Mouse (Mus musculus) CH12.LX (cell line): ENCODE data around the gene Golph3l. TPM values are rescaled to one million over a fixed set of nuclear protein-coding genes. Genes with fewer than 3 reads are reported as not detected.

Source experiments
- DNase-seq: peaks from one replicate; pipeline ENCODE4 v3.0.0-alpha.2; 2013; ENCODE audit errors: extremely low read depth
- H3K27ac ChIP-seq: 2 replicates; pipeline ENCODE4 v1.5.1; 2012; ENCODE audit warnings: low read depth, mild to moderate bottlenecking, control low read depth, moderate library complexity; ENCODE audit not compliant: insufficient read depth
- H3K27me3 ChIP-seq: replicated peaks from 2 replicates; pipeline ENCODE3; 2012; ENCODE audit warnings: inconsistent platforms
- H3K36me3 ChIP-seq, 2 experiments: replicated peaks in 1 of 2; 2 replicates each; pipeline versions ENCODE3 to v1.6.1; 2012; ENCODE audit warnings: inconsistent platforms in 1 of 2, low read length in 1 of 2, mild to moderate bottlenecking in 1 of 2, mixed read lengths in 1 of 2, moderate library complexity in 1 of 2; ENCODE audit not compliant: control insufficient read depth in 1 of 2, insufficient read depth in 1 of 2
- H3K4me1 ChIP-seq, 2 experiments: 2 replicates each; pipeline ENCODE4 v1.6.1; 2012; ENCODE audit warnings: inconsistent platforms in 1 of 2, moderate library complexity in 1 of 2; ENCODE audit not compliant: insufficient read depth in 2 of 2, control insufficient read depth in 1 of 2
- H3K4me2 ChIP-seq: 2 replicates; pipeline ENCODE4 v1.6.1; 2012; ENCODE audit warnings: low read depth, mild to moderate bottlenecking, control low read depth; ENCODE audit not compliant: poor library complexity, insufficient read depth, severe bottlenecking
- H3K4me3 ChIP-seq, 3 experiments: fragments of 150-350 bp in 1 of 3; sonication (generic) in 1 of 3; replicated peaks in 1 of 3; 2 replicates each; pipeline versions ENCODE3 to v1.5.1; 2011 to 2012; ENCODE audit warnings: low read depth in 2 of 3, low read length in 2 of 3, mild to moderate bottlenecking in 2 of 3, moderate library complexity in 2 of 3, control low read depth in 1 of 3, improper control_type of control experiment in 1 of 3, inconsistent platforms in 1 of 3, mixed read lengths in 1 of 3; ENCODE audit not compliant: poor library complexity in 1 of 3
- H3K79me2 ChIP-seq: replicated peaks from 2 replicates; pipeline ENCODE4 v1.6.1; 2012; ENCODE audit warnings: mild to moderate bottlenecking, moderate library complexity; ENCODE audit not compliant: control insufficient read depth, poor library complexity, insufficient read depth, severe bottlenecking; ENCODE audit errors: extremely low read depth
- H3K9ac ChIP-seq: 2 replicates; pipeline ENCODE4 v1.6.1; 2012; ENCODE audit warnings: low read depth, mild to moderate bottlenecking, control low read depth, moderate library complexity; ENCODE audit not compliant: insufficient read depth
- H3K9me3 ChIP-seq: replicated peaks from 2 replicates; pipeline ENCODE3; 2012; ENCODE audit warnings: low read length, inconsistent platforms, mixed read lengths
- BHLHE40 ChIP-seq: IDR thresholded peaks from 2 replicates; pipeline ENCODE4 v1.6.1; 2011; ENCODE audit warnings: mild to moderate bottlenecking, low read depth, low read length, improper control_type of control experiment
- CHD1 ChIP-seq: IDR thresholded peaks from 2 replicates; pipeline ENCODE4 v1.6.1; 2012; ENCODE audit warnings: low read depth, low read length, improper control_type of control experiment, inconsistent platforms
- CHD2 ChIP-seq: IDR thresholded peaks from 2 replicates; pipeline ENCODE4 v1.6.1; 2011; ENCODE audit warnings: low read length, improper control_type of control experiment
- CTCF ChIP-seq, 2 experiments: IDR thresholded peaks in 1 of 2; conservative IDR thresholded peaks in 1 of 2; 2 replicates each; pipeline ENCODE4 v1.5.1; 2011 to 2012; ENCODE audit warnings: low read depth in 2 of 2, low read length in 2 of 2, improper control_type of control experiment in 1 of 2, inconsistent platforms in 1 of 2, mild to moderate bottlenecking in 1 of 2, moderate library complexity in 1 of 2
- ELF1 ChIP-seq: IDR thresholded peaks from 2 replicates; pipeline ENCODE4 v1.6.1; 2014; ENCODE audit warnings: low read depth, mild to moderate bottlenecking, inconsistent platforms, low read length, improper control_type of control experiment
- ETS1 ChIP-seq: conservative IDR thresholded peaks from 2 replicates; pipeline ENCODE4 v1.6.1; 2012; ENCODE audit warnings: low read depth, mild to moderate bottlenecking, inconsistent platforms, low read length, improper control_type of control experiment, moderate library complexity
- GABPA ChIP-seq: IDR thresholded peaks from 2 replicates; pipeline ENCODE4 v1.6.1; 2012; ENCODE audit warnings: low read depth, low read length, improper control_type of control experiment, inconsistent platforms; ENCODE audit not compliant: insufficient replicate concordance
- HCFC1 ChIP-seq: IDR thresholded peaks from 2 replicates; pipeline ENCODE4 v1.6.1; 2012; ENCODE audit warnings: low read depth, mild to moderate bottlenecking, inconsistent platforms, low read length, improper control_type of control experiment
- JUN ChIP-seq: IDR thresholded peaks from 2 replicates; pipeline ENCODE4 v1.6.1; 2011; ENCODE audit warnings: low read depth, mild to moderate bottlenecking, low read length, improper control_type of control experiment, moderate library complexity; ENCODE audit not compliant: insufficient read depth
- JUND ChIP-seq: conservative IDR thresholded peaks from 2 replicates; pipeline ENCODE4 v1.6.1; 2011; ENCODE audit warnings: low read depth, low read length, improper control_type of control experiment
- MAFK ChIP-seq: IDR thresholded peaks from 2 replicates; pipeline ENCODE4 v1.6.1; 2011; ENCODE audit warnings: low read length, improper control_type of control experiment; ENCODE audit not compliant: insufficient replicate concordance
- MAX ChIP-seq: IDR thresholded peaks from 2 replicates; pipeline ENCODE4 v1.6.1; 2011; ENCODE audit warnings: low read length, improper control_type of control experiment
- MAZ ChIP-seq: IDR thresholded peaks from 2 replicates; pipeline ENCODE4 v1.6.1; 2012; ENCODE audit warnings: low read depth, mild to moderate bottlenecking, inconsistent platforms, low read length, improper control_type of control experiment, moderate library complexity
- MEF2A ChIP-seq: IDR thresholded peaks from 2 replicates; pipeline ENCODE4 v1.6.1; 2014; ENCODE audit warnings: low read depth, mild to moderate bottlenecking, inconsistent platforms, low read length, improper control_type of control experiment, borderline replicate concordance
- MYC ChIP-seq: IDR thresholded peaks from 2 replicates; pipeline ENCODE4 v1.6.1; 2011; ENCODE audit warnings: low read depth, mild to moderate bottlenecking, improper control_type of control experiment, low read length
- NELFE ChIP-seq: IDR thresholded peaks from 2 replicates; pipeline ENCODE4 v1.6.1; 2011; ENCODE audit warnings: low read depth, low read length, improper control_type of control experiment
- PAX5 ChIP-seq: IDR thresholded peaks from 2 replicates; pipeline ENCODE4 v1.6.1; 2012; ENCODE audit warnings: low read length, inconsistent platforms, mixed read lengths
- POLR2A ChIP-seq: IDR thresholded peaks from 2 replicates; pipeline ENCODE4 v1.6.1; 2011; ENCODE audit warnings: low read depth, mild to moderate bottlenecking, improper control_type of control experiment, low read length
- RAD21 ChIP-seq: IDR thresholded peaks from 2 replicates; pipeline ENCODE4 v1.6.1; 2011; ENCODE audit warnings: low read depth, mild to moderate bottlenecking, low read length, improper control_type of control experiment, moderate library complexity
- RCOR1 ChIP-seq: conservative IDR thresholded peaks from 2 replicates; pipeline ENCODE4 v1.6.1; 2012; ENCODE audit warnings: low read depth, mild to moderate bottlenecking, inconsistent platforms, low read length, improper control_type of control experiment
- SMC3 ChIP-seq: IDR thresholded peaks from 2 replicates; pipeline ENCODE4 v1.6.1; 2011; ENCODE audit warnings: low read depth, low read length, improper control_type of control experiment
- TBP ChIP-seq: conservative IDR thresholded peaks from 2 replicates; pipeline ENCODE4 v1.6.1; 2011; ENCODE audit warnings: low read depth, low read length, improper control_type of control experiment
- USF2 ChIP-seq: conservative IDR thresholded peaks from 2 replicates; pipeline ENCODE4 v1.6.1; 2011; ENCODE audit warnings: low read depth, low read length, improper control_type of control experiment
- ZC3H11A ChIP-seq: IDR thresholded peaks from 2 replicates; pipeline ENCODE4 v1.6.1; 2012; ENCODE audit warnings: low read depth, mild to moderate bottlenecking, inconsistent platforms, low read length, improper control_type of control experiment
- ZKSCAN1 ChIP-seq: IDR thresholded peaks from 2 replicates; pipeline ENCODE4 v1.6.1; 2012; ENCODE audit warnings: low read depth, inconsistent platforms, low read length, improper control_type of control experiment, borderline replicate concordance
- dilution Hi-C: fragments of 300-500 bp; cut with MboI; formaldehyde crosslinking; loops from 2 replicates; pipeline ENCODE4 v1.14.3; 2020; ENCODE audit warnings: low sequenced_read_pairs; ENCODE audit not compliant: extremely low pct_unique_long_range_greater_than_20kb, extremely low pct_ligation_motif_present
- in situ Hi-C: fragments of 300-500 bp; cut with MboI; formaldehyde crosslinking; loops from 3 replicates; pipeline ENCODE4 v1.14.3; 2019; ENCODE audit warnings: low sequenced_read_pairs, low pct_ligation_motif_present, low pct_unique_long_range_greater_than_20kb, mixed read lengths
- polyA plus RNA-seq: library from polyadenylated mRNA; unstranded; fragments of >175 nt; gene quantifications from 2 replicates; pipeline ENCODE4 v1.2.1, GENCODE M21; 2012; ENCODE audit warnings: low read depth; ENCODE audit not compliant: insufficient read length
- total RNA-seq, 2 experiments: library from RNA; depleted of rRNA; stranded (reverse); fragments of 300-350 nt in 1 of 2; fragments of >200 nt in 1 of 2; gene quantifications; 2 replicates each; pipeline ENCODE4 v1.2.3; 2012 to 2014

The Golph3l gene
- total and polyA plus RNA-seq, 3 experiments = 22.7 to 36.9 (median 23.4) TPM

DNA sequence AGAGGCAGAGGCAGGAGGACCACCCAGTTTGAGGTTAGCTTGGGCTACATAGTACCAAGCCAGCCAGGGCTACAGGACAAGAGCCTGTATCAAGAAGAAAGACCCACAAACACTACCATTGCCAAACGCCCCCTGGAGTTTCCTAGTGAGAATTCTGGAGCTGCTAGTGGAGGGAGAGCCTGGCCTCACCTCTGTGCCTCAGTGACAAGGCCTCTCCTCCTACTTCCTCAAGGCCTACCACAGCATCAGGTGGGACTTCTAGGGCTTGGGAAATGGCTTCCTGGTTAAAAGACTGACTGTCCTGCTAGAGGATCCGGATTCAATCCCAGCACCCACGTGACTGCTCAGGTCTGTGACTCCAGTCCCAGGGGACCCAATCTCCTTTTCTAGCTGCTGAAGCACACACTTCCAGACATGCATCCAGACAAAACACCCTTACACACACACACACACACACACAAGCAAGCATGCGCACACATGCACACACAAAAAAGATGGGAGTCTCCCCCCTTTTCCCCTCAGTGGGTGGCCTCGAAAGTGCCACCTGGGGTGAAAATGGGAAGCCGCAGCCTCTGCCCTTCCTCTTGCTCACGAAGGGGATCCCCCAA is 63.6 kb downstream of the Golph3l start (continued):
- TF ChIP-seq ETS1 = peak; percentile 85
- TF ChIP-seq TBP = no peak
- TF ChIP-seq MEF2A = peak; percentile 93
- peak; percentile 51; the same call in 1 of the 2 replicates for TF ChIP-seq MAZ
- TF ChIP-seq ZKSCAN1 = no peak
- TF ChIP-seq CTCF (conservative IDR thresholded peaks at IDR 0.05 in 1 of 2, IDR thresholded peaks at IDR 0.05 in 1 of 2; ENCODE audit: low read depth in 2 of 2, low read length in 2 of 2) = peak in 1 of 2 experiments; percentile 54; a peak in 2 of 4 replicates
- peak; percentile 71; the same call in 1 of the 2 replicates for TF ChIP-seq MAX
- TF ChIP-seq JUN = no peak
- no peak for TF ChIP-seq MAFK
- TF ChIP-seq PAX5 = no peak
- TF ChIP-seq, all 38 proteins: peak for 23

DNA sequence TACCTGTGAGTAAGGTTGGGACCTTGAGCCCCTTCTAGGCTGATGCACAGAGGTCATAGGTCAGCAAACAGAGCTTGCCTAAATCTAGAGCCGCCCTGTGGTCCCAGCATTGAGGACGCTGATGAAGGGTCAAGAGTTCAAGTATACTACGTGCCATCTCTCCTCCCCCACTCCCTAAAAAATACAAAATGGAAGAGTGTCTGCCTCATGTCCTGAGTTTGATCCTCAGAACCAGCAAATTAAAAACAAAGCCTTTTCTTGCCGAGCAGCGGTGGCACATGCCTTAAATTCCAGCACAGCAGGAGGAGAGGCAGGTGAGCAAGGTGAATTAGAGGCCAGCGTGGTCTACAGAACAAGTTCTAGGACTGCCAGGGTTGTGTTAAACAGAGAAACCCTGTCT is 64.1 kb downstream of the Golph3l start:
- TF ChIP-seq MAZ (0 out of 2 replicates have a peak, but pooled peaks have one; percentile 3), CHD2 (peak; percentile 83), CTCF (conservative IDR thresholded peaks at IDR 0.05 in 1 of 2, IDR thresholded peaks at IDR 0.05 in 1 of 2; ENCODE audit: low read depth in 2 of 2, low read length in 2 of 2) (no peak), CHD1 (no peak)
- in situ Hi-C loops (loop anchor here (10.0 kb wide), 1 partner anchor 572 kb away; the partner anchor contains the start of genes Hist2h2ac and Hist2h2be), dilution Hi-C loops (no loop called here)
- no peak overlapping the region for H3K4me3 ChIP-seq
- peak overlapping the region; percentile 92 for H3K27ac ChIP-seq
- DNase-seq = no peak
- H3K9ac ChIP-seq = peak overlapping the region; percentile 47; the same call in 1 of the 2 replicates
- H3K4me2 ChIP-seq = peak overlapping the region; percentile 8
- no peaks in the 10 kb centered on the region for H3K36me3 ChIP-seq
- H3K9me3 ChIP-seq = no peaks in the 10 kb centered on the region
- no peaks in the 10 kb centered on the region for H3K27me3 ChIP-seq
- no peaks in the 10 kb centered on the region for H3K79me2 ChIP-seq
- peaks cover 29 to 92% of the 10 kb centered on the region in 2 experiments for H3K4me1 ChIP-seq

DNA sequence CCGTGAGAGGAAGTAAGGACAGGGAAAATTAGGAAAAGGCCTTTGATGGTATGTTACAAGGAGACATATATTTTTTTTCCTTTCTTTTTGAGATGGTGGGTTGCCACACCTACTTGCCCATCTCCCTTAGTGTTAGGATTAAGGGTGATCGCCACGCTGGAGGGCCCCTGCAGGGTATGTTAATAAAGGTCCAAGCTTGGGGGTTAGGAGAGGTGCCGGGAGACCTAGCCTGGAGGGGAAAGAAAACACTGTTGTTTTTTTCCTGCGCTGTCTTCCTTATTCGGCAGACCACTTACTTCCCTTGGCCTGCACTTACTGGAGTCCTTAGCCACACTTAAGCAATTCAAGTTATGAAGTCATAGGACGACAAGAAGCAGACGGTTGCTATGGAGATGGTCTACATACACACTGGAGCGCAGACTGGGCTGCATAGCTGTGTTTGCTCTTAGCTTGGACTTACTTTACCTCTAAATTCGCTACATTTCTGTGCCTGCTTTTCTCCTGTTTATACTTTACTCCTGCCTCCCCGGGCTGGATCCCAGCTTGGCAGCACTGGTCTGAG is 64.8 kb downstream of the Golph3l start:
- in situ Hi-C loops = loop anchor here (10.0 kb wide), 1 partner anchor 571 kb away; the partner anchor contains the start of genes Hist2h2ac and Hist2h2be
- TF ChIP-seq RAD21 = no peak
- TF ChIP-seq USF2 = no peak
- TF ChIP-seq POLR2A = no peak
- no peak for TF ChIP-seq SMC3
- TF ChIP-seq GABPA = no peak
- no peak for TF ChIP-seq ELF1
- no peak for TF ChIP-seq BHLHE40
- TF ChIP-seq RCOR1 = no peak
- no peak for TF ChIP-seq ZC3H11A
- TF ChIP-seq ETS1 = no peak
- no peak for TF ChIP-seq HCFC1
- no peak for TF ChIP-seq NELFE
- no peak for TF ChIP-seq MYC
- no peak for TF ChIP-seq JUND
- no peak for TF ChIP-seq TBP
- TF ChIP-seq, all 38 proteins: peak for 0
- no peak for DNase-seq
- Histone ChIP-seq H3K36me3 (no peaks in the 10 kb centered on the region), H3K9ac (0 out of 2 replicates have a peak overlapping the region, but pooled peaks have one; percentile 47), H3K27me3 (no peaks in the 10 kb centered on the region), H3K4me1 (peaks cover 24 to 85% of the 10 kb centered on the region in 2 experiments), H3K4me2 (no peak overlapping the region), H3K9me3 (no peaks in the 10 kb centered on the region), H3K27ac (peak overlapping the region; percentile 35; the same call in 1 of the 2 replicates), H3K4me3 (no peak overlapping the region), H3K79me2 (no peaks in the 10 kb centered on the region)
- dilution Hi-C loops = no loop called here
